Mouse (Mus musculus): ENCODE results near the gene Olfr38. TPM values are rescaled to one million over a fixed set of nuclear protein-coding genes. Genes with fewer than 3 reads are reported as not detected.

Olfr38 gene
- polyA plus RNA-seq (2012): not detected in 2 replicates

DNA sequence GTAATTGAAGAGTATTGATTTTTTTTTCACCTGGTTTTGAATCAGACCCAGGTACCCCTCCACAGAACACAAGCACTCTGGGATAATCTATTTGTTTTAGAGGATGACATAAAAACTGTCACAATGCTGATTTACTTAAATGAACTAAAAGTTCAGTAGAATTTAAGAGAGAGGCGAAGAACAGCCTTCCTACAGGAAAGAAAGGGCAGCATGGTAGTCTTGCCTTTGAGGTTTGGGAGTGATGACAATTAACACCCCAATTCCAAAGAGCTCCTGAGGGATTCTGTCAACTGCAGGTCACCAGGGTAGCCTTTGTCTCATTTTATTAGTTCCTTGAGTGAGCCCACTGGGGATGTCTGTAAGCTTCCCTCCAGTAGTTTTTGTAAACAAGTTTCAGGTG, at the start of gene Olfr38:
Gene Olfr38 (plus strand): TSS at position 301 of the 400 bp plus-strand sequence.
- Histone ChIP-seq H3K4me1 (ENCODE audit: control insufficient read depth) (no peaks in the 10 kb centered on the region), H3K4me3 (replicated peaks) (no peak within 1 kb of the TSS), H3K36me3 (ENCODE audit: control insufficient read depth) (no peaks in the 10 kb centered on the region), H3K9me3 (ENCODE audit: control insufficient read depth, low read length) (no peaks in the 10 kb centered on the region), H3K27me3 (ENCODE audit: control insufficient read depth) (no peaks in the 10 kb centered on the region)
- TF ChIP-seq TAL1 (IDR thresholded peaks at IDR 0.05; ENCODE audit: low read length): no peak
- no peak for TF ChIP-seq GATA1 (IDR thresholded peaks at IDR 0.05; ENCODE audit: low read length)

DNA sequence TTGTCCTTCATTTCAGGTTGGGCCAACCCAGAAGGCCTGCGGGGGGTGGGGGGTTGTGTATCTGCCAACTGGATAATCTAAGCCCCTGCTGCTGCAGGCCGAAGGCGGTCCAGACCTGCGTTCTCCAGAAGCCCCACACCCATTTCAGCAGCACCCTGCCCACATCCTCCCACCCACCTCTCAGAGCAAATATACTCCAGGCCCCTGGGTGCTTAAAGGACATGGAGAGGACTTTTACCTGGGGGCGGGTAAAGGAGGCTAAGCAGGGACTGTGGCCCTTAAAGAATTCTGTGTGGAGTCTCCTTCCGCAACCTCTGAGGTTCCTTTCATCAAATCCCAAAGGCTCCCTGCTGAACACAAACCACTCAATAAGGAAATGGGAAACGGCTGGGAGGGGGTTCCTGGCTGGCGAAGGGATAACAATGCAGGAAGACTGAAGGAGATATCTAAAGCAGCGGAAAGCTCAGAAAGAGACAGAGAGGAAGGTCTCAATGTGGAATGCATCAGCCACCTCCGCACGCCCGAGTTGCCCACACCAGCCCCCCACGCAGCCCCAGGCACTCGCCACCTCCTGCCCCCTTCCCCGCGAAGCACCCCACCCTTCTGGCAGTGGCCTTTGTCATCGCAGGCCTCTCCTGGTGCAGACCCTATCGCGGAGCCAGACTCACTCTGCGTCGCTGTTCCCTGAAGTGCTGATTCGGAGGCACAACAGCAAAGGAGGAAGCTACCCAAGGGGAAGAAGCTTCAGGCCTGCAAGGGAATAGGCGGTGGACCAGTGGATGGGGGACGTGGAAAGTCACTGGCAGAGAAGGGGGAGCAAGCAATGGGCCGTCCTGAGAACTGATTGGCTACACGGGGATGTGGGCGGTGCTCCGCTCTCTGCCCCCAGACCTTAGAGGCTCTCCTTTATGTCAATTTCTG, 46.7 kb upstream of the Olfr38 start, which contains the start of gene Tcaf1:
Gene Tcaf1 (minus strand): TSS at position 798 of the 921 bp plus-strand sequence.
- Histone ChIP-seq H3K36me3 (ENCODE audit: control insufficient read depth) (no peaks in the 10 kb centered on the region), H3K27me3 (ENCODE audit: control insufficient read depth) (no peaks in the 10 kb centered on the region), H3K9me3 (ENCODE audit: control insufficient read depth, low read length) (no peaks in the 10 kb centered on the region), H3K4me3 (replicated peaks) (peak within 1 kb of the TSS; percentile 46), H3K4me1 (ENCODE audit: control insufficient read depth) (peaks cover 3% of the 10 kb centered on the region)
- TF ChIP-seq GATA1 (IDR thresholded peaks at IDR 0.05; ENCODE audit: low read length): no peak
- no peak for TF ChIP-seq TAL1 (IDR thresholded peaks at IDR 0.05; ENCODE audit: low read length)

DNA sequence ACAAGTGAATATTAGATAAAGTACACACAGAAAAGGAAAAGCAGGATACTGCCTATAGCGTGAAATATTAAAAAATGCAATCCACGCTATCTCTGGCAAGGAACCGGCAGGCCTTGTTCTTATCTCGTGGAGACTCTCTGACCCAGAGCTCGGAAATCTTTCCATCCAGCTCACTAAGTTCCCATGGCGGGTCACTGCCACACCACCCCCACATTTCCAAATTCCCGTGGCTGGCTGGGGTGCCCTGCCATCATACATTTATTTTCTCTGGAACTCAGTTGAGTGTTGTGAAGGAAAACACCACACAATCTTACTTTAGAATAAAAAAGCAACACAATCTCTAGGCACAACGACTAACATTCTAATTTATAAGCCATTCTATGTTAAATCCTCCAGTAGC, 41.5 kb upstream of the Olfr38 start:
- Histone ChIP-seq H3K27me3 (ENCODE audit: control insufficient read depth) (no peaks in the 10 kb centered on the region), H3K4me1 (ENCODE audit: control insufficient read depth) (peaks cover 3% of the 10 kb centered on the region), H3K4me3 (replicated peaks) (no peak overlapping the region), H3K9me3 (ENCODE audit: control insufficient read depth, low read length) (no peaks in the 10 kb centered on the region), H3K36me3 (ENCODE audit: control insufficient read depth) (no peaks in the 10 kb centered on the region)
- TF ChIP-seq GATA1 (IDR thresholded peaks at IDR 0.05; ENCODE audit: low read length) (no peak), TAL1 (IDR thresholded peaks at IDR 0.05; ENCODE audit: low read length) (no peak)

DNA sequence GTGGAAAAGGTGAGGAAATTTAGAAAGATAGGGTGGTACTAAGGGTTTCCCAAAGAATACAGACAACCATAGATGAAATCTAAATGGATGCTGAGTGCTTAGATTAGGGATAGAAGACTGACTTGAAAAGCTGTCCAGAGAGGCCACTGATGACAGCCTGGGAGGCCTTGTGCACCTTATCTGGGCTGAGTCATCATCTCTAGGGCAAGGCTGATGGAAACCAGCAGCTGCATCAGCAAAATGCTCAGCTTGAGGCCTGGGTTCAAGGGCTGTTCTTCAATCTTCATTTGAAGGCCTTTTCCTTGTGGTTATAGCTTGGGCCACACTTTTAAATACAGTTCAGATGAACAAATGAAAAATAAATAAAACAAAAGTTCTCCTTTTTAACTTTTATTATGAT, 38.2 kb upstream of the Olfr38 start:
- H3K27me3 ChIP-seq (ENCODE audit: control insufficient read depth): no peaks in the 10 kb centered on the region
- no peaks in the 10 kb centered on the region for H3K36me3 ChIP-seq (ENCODE audit: control insufficient read depth)
- no peak overlapping the region for H3K4me3 ChIP-seq (replicated peaks)
- H3K4me1 ChIP-seq (ENCODE audit: control insufficient read depth): no peaks in the 10 kb centered on the region
- H3K9me3 ChIP-seq (ENCODE audit: control insufficient read depth, low read length): no peaks in the 10 kb centered on the region
- TF ChIP-seq TAL1 (IDR thresholded peaks at IDR 0.05; ENCODE audit: low read length) (no peak), GATA1 (IDR thresholded peaks at IDR 0.05; ENCODE audit: low read length) (no peak)

DNA sequence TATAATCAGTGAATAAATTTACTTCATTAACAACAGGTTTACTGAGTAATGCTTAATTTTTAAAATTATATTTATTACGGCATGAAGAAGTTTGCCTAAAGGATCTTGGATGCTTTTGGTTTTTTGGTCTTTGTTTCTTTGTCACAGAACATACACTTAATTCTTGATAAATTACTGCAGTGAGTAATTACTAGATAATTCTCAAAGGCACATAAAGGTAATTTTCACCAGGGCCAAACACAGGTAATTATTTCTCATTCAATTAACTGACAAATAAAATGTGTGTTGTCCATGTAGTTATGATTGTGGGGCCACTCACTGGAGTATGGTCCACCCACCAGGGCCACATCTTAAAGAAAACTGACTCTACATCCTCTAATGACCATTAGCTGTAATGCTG, 17.1 kb upstream of the Olfr38 start, which contains the start of gene Olfr453:
Gene Olfr453 (plus strand): TSS at position 301 of the 400 bp plus-strand sequence.
- H3K27me3 ChIP-seq (ENCODE audit: control insufficient read depth): no peaks in the 10 kb centered on the region
- no peaks in the 10 kb centered on the region for H3K36me3 ChIP-seq (ENCODE audit: control insufficient read depth)
- TF ChIP-seq GATA1 (IDR thresholded peaks at IDR 0.05; ENCODE audit: low read length): no peak
- no peak for TF ChIP-seq TAL1 (IDR thresholded peaks at IDR 0.05; ENCODE audit: low read length)
- H3K4me1 ChIP-seq (ENCODE audit: control insufficient read depth): no peaks in the 10 kb centered on the region
- no peak within 1 kb of the TSS for H3K4me3 ChIP-seq (replicated peaks)
- H3K9me3 ChIP-seq (ENCODE audit: control insufficient read depth, low read length): no peaks in the 10 kb centered on the region

DNA sequence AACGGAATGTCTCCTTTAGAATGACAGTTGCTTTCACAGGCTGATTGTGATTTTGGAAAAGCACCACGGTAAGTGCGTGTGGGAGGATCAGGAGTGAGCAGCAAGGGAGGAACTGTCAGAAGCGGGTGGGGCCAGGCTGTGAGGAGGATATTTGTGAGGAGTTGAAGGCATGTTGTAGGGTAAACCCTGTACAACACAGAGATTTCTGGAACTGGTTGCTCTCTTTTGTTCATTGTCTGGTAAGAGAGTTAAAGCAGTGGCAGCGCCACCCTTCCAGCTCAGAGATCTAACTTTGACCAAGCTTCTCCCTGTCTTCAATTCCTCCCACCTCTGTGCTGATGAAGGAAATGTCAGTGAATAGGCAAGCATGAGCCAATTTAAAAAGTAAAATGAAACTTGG, 13.9 kb upstream of the Olfr38 start:
- no peaks in the 10 kb centered on the region for H3K27me3 ChIP-seq (ENCODE audit: control insufficient read depth)
- H3K36me3 ChIP-seq (ENCODE audit: control insufficient read depth): no peaks in the 10 kb centered on the region
- no peaks in the 10 kb centered on the region for H3K9me3 ChIP-seq (ENCODE audit: control insufficient read depth, low read length)
- no peak overlapping the region for H3K4me3 ChIP-seq (replicated peaks)
- no peaks in the 10 kb centered on the region for H3K4me1 ChIP-seq (ENCODE audit: control insufficient read depth)
- TF ChIP-seq GATA1 (IDR thresholded peaks at IDR 0.05; ENCODE audit: low read length) (no peak), TAL1 (IDR thresholded peaks at IDR 0.05; ENCODE audit: low read length) (no peak)

DNA sequence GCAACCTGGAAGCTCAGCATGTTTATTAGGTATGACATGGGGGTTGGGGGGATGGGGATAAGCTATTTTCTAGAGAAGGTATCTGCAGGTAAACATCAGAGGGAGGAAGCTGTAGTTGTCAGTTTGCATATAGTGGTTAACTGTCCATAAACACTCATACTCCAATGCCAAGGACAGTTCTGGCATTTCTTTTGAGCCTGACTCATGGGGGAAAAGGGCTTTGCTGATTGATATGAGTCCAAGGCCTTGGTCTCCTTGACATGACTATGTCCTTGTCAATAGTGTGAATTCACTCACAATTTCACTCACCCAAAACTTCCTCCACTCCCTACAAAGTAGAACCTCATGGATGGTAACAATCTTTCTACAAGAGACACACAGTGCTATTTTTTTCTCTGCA, 8.4 kb upstream of the Olfr38 start:
- Histone ChIP-seq H3K36me3 (ENCODE audit: control insufficient read depth) (no peaks in the 10 kb centered on the region), H3K27me3 (ENCODE audit: control insufficient read depth) (no peaks in the 10 kb centered on the region)
- TF ChIP-seq TAL1 (IDR thresholded peaks at IDR 0.05; ENCODE audit: low read length) (no peak), GATA1 (IDR thresholded peaks at IDR 0.05; ENCODE audit: low read length) (no peak)

DNA sequence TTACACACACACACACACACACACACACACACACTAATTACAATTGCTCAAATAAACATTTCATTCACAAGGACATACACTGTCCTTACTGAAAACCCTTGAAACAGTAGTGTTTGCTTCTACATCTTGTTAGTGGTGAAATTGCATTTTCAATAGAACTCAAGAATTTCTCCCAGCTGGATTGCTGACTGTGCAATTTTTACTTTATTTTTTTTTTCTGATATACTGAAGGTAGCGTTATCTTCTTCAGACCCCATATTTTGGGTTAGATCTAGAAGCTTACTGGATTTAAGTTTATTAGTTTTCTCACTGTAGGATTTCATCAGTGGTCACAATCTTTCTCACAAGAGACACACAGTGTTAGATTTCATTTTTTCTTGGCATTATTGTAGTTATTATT, 20.9 kb downstream of the Olfr38 start:
- H3K9me3 ChIP-seq (ENCODE audit: control insufficient read depth, low read length): peaks cover 4% of the 10 kb centered on the region; the same call in 1 of the 2 replicates
- H3K4me1 ChIP-seq (ENCODE audit: control insufficient read depth): no peaks in the 10 kb centered on the region
- TF ChIP-seq TAL1 (IDR thresholded peaks at IDR 0.05; ENCODE audit: low read length) (no peak), GATA1 (IDR thresholded peaks at IDR 0.05; ENCODE audit: low read length) (no peak)
- H3K36me3 ChIP-seq (ENCODE audit: control insufficient read depth): no peaks in the 10 kb centered on the region
- no peaks in the 10 kb centered on the region for H3K27me3 ChIP-seq (ENCODE audit: control insufficient read depth)
- H3K4me3 ChIP-seq (replicated peaks): no peak overlapping the region

More for the DNA sequence above, 8.4 kb upstream of the Olfr38 start:
- H3K4me3 ChIP-seq (replicated peaks): no peak overlapping the region
- no peaks in the 10 kb centered on the region for H3K4me1 ChIP-seq (ENCODE audit: control insufficient read depth)
- H3K9me3 ChIP-seq (ENCODE audit: control insufficient read depth, low read length): no peaks in the 10 kb centered on the region

DNA sequence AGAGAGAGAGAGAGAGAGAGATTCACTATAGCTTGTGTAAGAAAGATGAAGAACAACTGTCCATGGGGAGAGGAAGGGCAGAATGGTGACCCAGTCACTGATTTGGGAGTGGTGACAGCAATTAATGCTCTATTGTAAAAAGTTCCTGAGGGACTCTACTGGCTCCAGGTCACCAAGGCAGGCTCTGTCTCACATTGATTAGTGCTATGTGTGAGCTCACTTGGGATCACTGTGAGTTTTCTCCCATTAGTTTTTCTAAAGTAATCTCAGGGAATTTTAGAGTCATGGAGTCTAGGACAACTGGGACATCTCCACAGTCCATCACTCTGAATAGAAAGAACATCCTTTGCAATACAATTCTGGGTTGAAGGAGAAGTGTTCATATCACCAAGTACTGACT, 28.6 kb downstream of the Olfr38 start, which contains the start of gene Olfr452:
Gene Olfr452 (plus strand): TSS at position 301 of the 400 bp plus-strand sequence.
- Histone ChIP-seq H3K36me3 (ENCODE audit: control insufficient read depth) (no peaks in the 10 kb centered on the region), H3K9me3 (ENCODE audit: control insufficient read depth, low read length) (peaks cover 3% of the 10 kb centered on the region; the same call in 1 of the 2 replicates), H3K4me1 (ENCODE audit: control insufficient read depth) (no peaks in the 10 kb centered on the region), H3K27me3 (ENCODE audit: control insufficient read depth) (no peaks in the 10 kb centered on the region), H3K4me3 (replicated peaks) (no peak within 1 kb of the TSS)
- TF ChIP-seq TAL1 (IDR thresholded peaks at IDR 0.05; ENCODE audit: low read length) (no peak), GATA1 (IDR thresholded peaks at IDR 0.05; ENCODE audit: low read length) (no peak)
